Mouse (Mus musculus): ENCODE results near the gene Lims1. TPM values are rescaled to one million over a fixed set of nuclear protein-coding genes. Genes with fewer than 3 reads are reported as not detected.

The Lims1 gene
- polyA plus RNA-seq, 1 experiment from 2014 or later: 208 TPM

GRCm38 (mm10) chr10:58459896-58460295 is 136.6 kb downstream of the Lims1 start:
- H3K4me2 ChIP-seq: no peak overlapping the region
- no peak for TF ChIP-seq CTCF (IDR thresholded peaks at IDR 0.05; ENCODE audit: low read depth)
- no peak overlapping the region for H3K27ac ChIP-seq (ENCODE audit: low read depth)
- ATAC-seq (ENCODE audit: insufficient read depth) (no peak), DNase-seq (no peak)
- no peaks in the 10 kb centered on the region for H3K27me3 ChIP-seq (ENCODE audit: insufficient read depth, low read length)
- no peak overlapping the region for H3K4me3 ChIP-seq (ENCODE audit: low read depth, low read length)
- no peaks in the 10 kb centered on the region for H3K4me1 ChIP-seq (ENCODE audit: insufficient read depth)
- H3K9me3 ChIP-seq (ENCODE audit: low read depth, low read length): no peaks in the 10 kb centered on the region
- no peak overlapping the region for H3K9ac ChIP-seq
- 91% methylated on average over 1 of the region's 1 CpGs for WGBS
- peaks cover 85% of the 10 kb centered on the region for H3K36me3 ChIP-seq (ENCODE audit: insufficient read depth)

Other genes with a start within 250 kb of the Lims1 start
- not detected in 2 replicates for gene AW822073, start 98.5 kb upstream of the Lims1 start, polyA plus RNA-seq (2014; fragmentation: Nextera tagmentation; extraction: Ambion mirVana)
- not detected in 2 replicates for gene Duxf3, start 90.8 kb upstream of the Lims1 start, polyA plus RNA-seq (2014; fragmentation: Nextera tagmentation; extraction: Ambion mirVana)
- not detected in 2 replicates for gene Gm4981, start 86.8 kb upstream of the Lims1 start, polyA plus RNA-seq (2014; fragmentation: Nextera tagmentation; extraction: Ambion mirVana)
- 69.1 and 89.9 TPM in 2 replicates for gene Gcc2, start 68.0 kb upstream of the Lims1 start, polyA plus RNA-seq (2014; fragmentation: Nextera tagmentation; extraction: Ambion mirVana)
- 40.8 and 41.8 TPM in 2 replicates for gene Ranbp2, start 123.5 kb downstream of the Lims1 start, polyA plus RNA-seq (2014; fragmentation: Nextera tagmentation; extraction: Ambion mirVana)
- 10.0 and 11.4 TPM in 2 replicates for gene Ccdc138, start 174.5 kb downstream of the Lims1 start, polyA plus RNA-seq (2014; fragmentation: Nextera tagmentation; extraction: Ambion mirVana)